Mouse (Mus musculus): ENCODE measurements at regions not wholly inside any gene's neighbourhood (a gene's known extent, or its start where the extent isn't known, plus 50 kb on each side); places are given as distances from the start of the nearest gene placed in this dataset.

- no peak for TF ChIP-seq CTCF (conservative IDR thresholded peaks at IDR 0.05; ENCODE audit: insufficient read depth, insufficient read length, low read depth, low read length)
- TF ChIP-seq POLR2A (IDR thresholded peaks at IDR 0.05; ENCODE audit: low read depth, low read length): no peak
Measured at GRCm38 (mm10) chr3:60277791-60278190, 194.8 kb upstream of the Mbnl1 start.

All from kidney, adult 2 months (tissue).